Mouse (Mus musculus): ENCODE results near the gene Spint3.
A peak's percentile ranks its signal among the peaks of the same experiment; 100 is the strongest.

DNA sequence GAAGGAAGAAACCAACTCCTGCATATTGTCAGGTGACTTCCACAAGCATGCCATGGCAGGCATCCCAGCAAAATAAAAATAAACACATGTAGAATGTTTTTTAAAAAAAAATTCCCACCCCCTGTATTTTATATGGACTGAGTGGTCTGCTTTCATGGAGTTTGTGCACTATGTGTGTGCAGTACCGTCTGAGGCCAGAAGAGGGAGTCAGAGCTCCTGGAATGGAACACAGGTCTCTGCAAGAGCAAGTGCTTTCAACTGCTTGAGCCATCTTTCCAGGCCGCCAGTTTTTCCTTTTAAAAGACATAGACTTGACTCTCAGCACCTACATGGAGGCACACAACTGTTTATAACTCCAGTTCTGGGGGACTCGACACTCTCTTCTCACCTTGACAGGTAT is 30.2 kb upstream of the Spint3 start:
- no peak for TF ChIP-seq EP300 (IDR thresholded peaks at IDR 0.05; ENCODE audit: low read depth)
- TF ChIP-seq CTCF (IDR thresholded peaks at IDR 0.05; ENCODE audit: low read depth) = peak; percentile 27; the same call in 1 of the 2 replicates
